Mouse (Mus musculus) C2C12 (cell line): ENCODE results near the gene Wdr86. TPM values are rescaled to one million over a fixed set of nuclear protein-coding genes. Genes with fewer than 3 reads are reported as not detected.

ENCODE experiments used
- H3K27me3 ChIP-seq: one replicate; pipeline ENCODE4 v1.6.1; 2011; ENCODE audit not compliant: control insufficient read depth, insufficient read depth, insufficient read length
- H3K36me3 ChIP-seq: one replicate; pipeline ENCODE4 v1.6.1; 2011; ENCODE audit not compliant: control insufficient read depth, insufficient read depth
- H3K4me3 ChIP-seq: one replicate; pipeline ENCODE4 v1.5.1; 2011; ENCODE audit warnings: mild to moderate bottlenecking, control low read depth; ENCODE audit not compliant: poor library complexity, insufficient read depth, severe bottlenecking
- H3K79me2 ChIP-seq: one replicate; pipeline ENCODE4 v1.6.1; 2011; ENCODE audit not compliant: control insufficient read depth, insufficient read depth
- H3K79me3 ChIP-seq: one replicate; pipeline ENCODE4 v1.6.1; 2011; ENCODE audit warnings: low read depth, control low read depth
- H3ac ChIP-seq: one replicate; pipeline ENCODE3; 2011; ENCODE audit warnings: low read depth; ENCODE audit not compliant: control insufficient read depth, insufficient read length
- CEBPB ChIP-seq: IDR thresholded peaks from one replicate; pipeline ENCODE4 v1.6.1; 2011; ENCODE audit warnings: low read depth, mild to moderate bottlenecking, control low read depth, moderate library complexity
- CTCF ChIP-seq: IDR thresholded peaks from one replicate; pipeline ENCODE4 v1.5.1; 2011; ENCODE audit not compliant: control insufficient read depth, insufficient read depth, insufficient read length
- FOSL1 ChIP-seq: IDR thresholded peaks from one replicate; pipeline ENCODE4 v1.8.0; 2011; ENCODE audit warnings: mild to moderate bottlenecking, low read length; ENCODE audit not compliant: poor library complexity, insufficient read depth, severe bottlenecking
- MAX ChIP-seq: IDR thresholded peaks from one replicate; pipeline ENCODE4 v1.6.1; 2011; ENCODE audit warnings: mild to moderate bottlenecking, control low read depth
- MYOD1 ChIP-seq: IDR thresholded peaks from one replicate; pipeline ENCODE4 v1.6.1; 2011; ENCODE audit warnings: low read depth; ENCODE audit not compliant: control insufficient read depth, insufficient read length
- MYOG ChIP-seq: IDR thresholded peaks from one replicate; pipeline ENCODE4 v1.6.1; 2011; ENCODE audit not compliant: control insufficient read depth, insufficient read length; ENCODE audit errors: extremely low read depth
- USF1 ChIP-seq: IDR thresholded peaks from one replicate; pipeline ENCODE4 v1.6.1; 2011; ENCODE audit warnings: low read depth, mild to moderate bottlenecking, control low read depth, moderate library complexity
- polyA plus RNA-seq: library from polyadenylated mRNA; unstranded; fragments of >200 nt; fragmentation: generic; extraction: Trizol; gene quantifications from one replicate; pipeline ENCODE4 v1.2.1, GENCODE M21; 2012; ENCODE audit warnings: missing spikeins

The Wdr86 gene
- polyA plus RNA-seq, 1 experiment = not detected

DNA sequence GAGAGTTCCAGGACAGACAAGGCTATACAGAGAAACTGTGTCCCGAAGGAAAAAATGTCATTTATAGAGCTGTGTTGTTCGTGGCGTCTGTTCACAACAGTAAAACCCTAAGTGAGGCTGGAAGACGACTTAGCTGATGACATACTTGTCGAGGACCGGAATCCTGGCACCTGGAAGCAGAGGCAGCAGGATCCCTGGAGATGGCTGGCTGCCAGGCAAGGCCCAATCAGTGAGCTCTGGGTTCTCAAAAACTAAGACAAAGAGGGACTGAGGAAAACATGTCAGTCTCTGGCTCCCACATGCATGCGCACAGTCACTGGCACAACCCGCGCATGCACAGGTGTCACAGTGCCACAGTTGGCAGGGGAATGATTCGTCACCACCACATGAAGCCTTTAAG, 7.1 kb upstream of the Wdr86 start:
- H3K27me3 ChIP-seq = peaks cover 11% of the 10 kb centered on the region
- no peaks in the 10 kb centered on the region for H3K79me2 ChIP-seq
- no peak for TF ChIP-seq MAX
- no peak for TF ChIP-seq CTCF
- no peak for TF ChIP-seq MYOD1
- no peak for TF ChIP-seq MYOG
- no peak for TF ChIP-seq FOSL1
- no peak for TF ChIP-seq USF1
- TF ChIP-seq CEBPB = no peak
- H3K79me3 ChIP-seq = no peaks in the 10 kb centered on the region
- H3ac ChIP-seq = no peak overlapping the region
- H3K4me3 ChIP-seq = no peak overlapping the region
- no peaks in the 10 kb centered on the region for H3K36me3 ChIP-seq

DNA sequence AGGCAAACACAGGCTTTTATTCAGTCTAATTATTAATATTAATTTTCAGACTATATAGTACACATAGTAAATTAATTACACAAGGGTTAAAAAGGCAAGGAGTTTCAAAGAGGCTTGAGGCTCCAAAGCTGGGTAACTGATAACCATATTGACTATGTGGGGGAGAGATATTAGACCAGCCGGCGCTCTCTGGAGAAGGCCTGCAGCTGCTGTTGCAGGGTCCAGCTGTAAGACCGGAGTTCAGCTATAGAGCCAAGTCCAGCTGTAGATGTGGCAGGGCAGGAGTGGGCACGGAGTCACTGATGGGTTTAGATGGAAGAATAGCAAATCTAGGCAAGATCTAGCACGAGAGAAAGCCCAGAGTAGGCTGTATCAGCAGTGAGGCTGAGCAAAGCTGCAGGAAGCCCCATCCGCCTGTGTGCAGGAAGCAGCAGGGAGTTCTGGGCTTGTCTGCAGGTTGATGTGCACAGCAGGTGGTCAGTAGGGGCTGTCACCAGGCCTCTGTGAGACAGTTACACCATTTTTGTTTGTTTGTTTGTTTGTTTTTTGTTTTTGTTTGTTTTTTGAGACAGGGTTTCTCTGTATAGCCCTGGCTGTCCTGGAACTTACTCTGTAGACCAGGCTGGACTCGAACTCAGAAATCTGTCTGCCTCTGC, 3.4 kb upstream of the Wdr86 start:
- Histone ChIP-seq H3K36me3 (no peaks in the 10 kb centered on the region), H3K27me3 (peaks cover 39% of the 10 kb centered on the region), H3K4me3 (no peak overlapping the region), H3K79me3 (no peaks in the 10 kb centered on the region), H3K79me2 (no peaks in the 10 kb centered on the region), H3ac (no peak overlapping the region)
- TF ChIP-seq CTCF (no peak), MAX (no peak), FOSL1 (no peak), USF1 (no peak), MYOD1 (no peak), MYOG (no peak), CEBPB (no peak)

GRCm38 (mm10) chr5:24733134-24733533, 2.6 kb upstream of the Wdr86 start:
- TF ChIP-seq CEBPB (no peak), FOSL1 (no peak), MYOG (no peak), CTCF (no peak), MAX (no peak), USF1 (no peak), MYOD1 (no peak)
- H3K4me3 ChIP-seq = no peak overlapping the region
- no peaks in the 10 kb centered on the region for H3K79me3 ChIP-seq
- H3K79me2 ChIP-seq = no peaks in the 10 kb centered on the region
- H3K27me3 ChIP-seq = peaks cover 46% of the 10 kb centered on the region
- no peak overlapping the region for H3ac ChIP-seq
- H3K36me3 ChIP-seq = no peaks in the 10 kb centered on the region

DNA sequence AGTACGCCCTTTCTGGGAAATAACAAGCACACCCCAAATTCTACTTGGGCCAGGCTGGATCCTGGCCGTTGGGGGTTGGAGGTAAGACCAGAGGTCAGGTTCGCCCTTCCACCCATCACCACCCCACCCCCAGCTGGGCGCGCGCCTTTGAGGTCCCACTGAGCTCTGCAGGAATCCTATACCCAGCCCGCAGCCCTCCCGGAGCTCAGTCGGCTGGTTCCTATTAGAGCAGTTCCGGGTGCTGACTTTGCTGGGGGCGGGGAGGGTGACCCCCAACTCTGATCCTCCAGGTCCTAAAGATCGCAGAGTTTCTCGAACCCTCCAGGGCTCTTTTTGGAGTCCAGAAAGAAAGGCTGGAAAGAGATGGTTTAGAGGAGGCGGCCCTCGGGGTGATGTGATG, 459 bp upstream of the Wdr86 start:
- Histone ChIP-seq H3K79me2 (no peaks in the 10 kb centered on the region), H3K36me3 (no peaks in the 10 kb centered on the region), H3K27me3 (peaks cover 50% of the 10 kb centered on the region), H3ac (no peak overlapping the region), H3K4me3 (no peak overlapping the region), H3K79me3 (no peaks in the 10 kb centered on the region)
- no peak for TF ChIP-seq FOSL1
- no peak for TF ChIP-seq CTCF
- TF ChIP-seq CEBPB = no peak
- no peak for TF ChIP-seq MYOG
- TF ChIP-seq MAX = no peak
- TF ChIP-seq USF1 = no peak
- TF ChIP-seq MYOD1 = no peak

DNA sequence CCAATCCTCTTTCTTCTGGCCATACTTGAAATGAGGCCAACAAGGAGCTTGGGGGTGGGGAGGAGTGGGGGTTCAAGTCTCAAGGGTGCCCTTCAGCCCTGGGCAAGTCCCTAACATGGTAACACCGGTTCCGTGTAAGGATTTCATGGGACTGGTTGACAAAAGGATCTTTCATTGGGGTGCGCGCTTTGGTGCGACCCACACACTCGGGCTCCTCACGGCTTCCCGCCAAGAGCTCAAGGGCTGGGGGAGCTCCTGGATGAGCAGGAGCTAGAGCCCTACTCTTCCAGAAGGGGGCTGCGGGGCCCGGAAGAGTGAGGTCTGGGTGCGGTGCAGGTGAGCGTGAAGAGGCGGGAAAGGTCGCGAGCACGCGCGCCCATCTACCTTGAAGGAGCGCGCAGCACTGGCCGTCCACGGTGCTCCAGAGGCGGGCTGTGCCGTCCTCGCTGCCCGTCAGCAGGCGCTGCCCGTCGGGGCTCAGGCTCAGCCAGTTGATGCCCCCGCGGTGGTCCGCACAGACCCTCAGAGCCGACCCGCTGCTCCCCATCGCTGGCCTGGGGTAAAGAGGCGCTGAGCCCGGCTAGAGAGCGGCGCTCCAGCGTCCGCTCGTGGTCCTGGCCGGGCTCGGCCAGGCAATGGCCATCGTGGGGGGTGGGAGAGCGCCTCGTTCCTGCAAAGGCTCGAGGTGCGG, 585 bp downstream of the Wdr86 start:
- Histone ChIP-seq H3K79me3 (no peaks in the 10 kb centered on the region), H3K27me3 (peaks cover 50% of the 10 kb centered on the region), H3ac (no peak overlapping the region), H3K4me3 (no peak overlapping the region), H3K79me2 (no peaks in the 10 kb centered on the region), H3K36me3 (no peaks in the 10 kb centered on the region)
- no peak for TF ChIP-seq MYOD1
- no peak for TF ChIP-seq CEBPB
- TF ChIP-seq FOSL1 = no peak
- no peak for TF ChIP-seq USF1
- TF ChIP-seq CTCF = no peak
- no peak for TF ChIP-seq MAX
- no peak for TF ChIP-seq MYOG
